Mouse (Mus musculus) cerebellum, adult 2 months (tissue): Measurements from ENCODE around the gene Hvcn1. TPM values are rescaled to one million over a fixed set of nuclear protein-coding genes. Genes with fewer than 3 reads are reported as not detected.

ENCODE experiments used
- DNase-seq, 2 experiments: peaks; one replicate each; pipeline ENCODE4 v3.0.0; 2021
- H3K27ac ChIP-seq: fragments of 200-500 bp; 2 replicates; pipeline ENCODE4 v1.5.1; 2012; ENCODE audit warnings: low read length, control low read depth, inconsistent platforms; ENCODE audit not compliant: insufficient read depth
- H3K27me3 ChIP-seq: fragments of 200-500 bp; 2 replicates; pipeline ENCODE4 v1.6.1; 2012; ENCODE audit warnings: inconsistent platforms, mild to moderate bottlenecking, low read length, moderate library complexity; ENCODE audit not compliant: control insufficient read depth, insufficient read depth
- H3K4me1 ChIP-seq: fragments of 200-500 bp; 2 replicates; pipeline ENCODE4 v1.6.1; 2011; ENCODE audit warnings: low read length; ENCODE audit not compliant: control insufficient read depth, insufficient read depth
- H3K4me3 ChIP-seq: fragments of 200-500 bp; replicated peaks from 2 replicates; pipeline ENCODE3; 2011; ENCODE audit warnings: mild to moderate bottlenecking, low read depth, low read length, control low read depth; ENCODE audit not compliant: insufficient read depth
- CTCF ChIP-seq: fragments of 200-500 bp; IDR thresholded peaks from 2 replicates; pipeline ENCODE4 v1.5.1; 2011; ENCODE audit warnings: low read depth, mild to moderate bottlenecking, control low read depth, low read length, moderate library complexity, borderline replicate concordance; ENCODE audit not compliant: insufficient read depth
- POLR2A ChIP-seq: fragments of 200-500 bp; IDR thresholded peaks from 2 replicates; pipeline ENCODE4 v1.6.1; 2011; ENCODE audit warnings: low read length, control low read depth, borderline replicate concordance; ENCODE audit not compliant: insufficient read depth
- WGBS: fragments of 180-500 bp; shearing (Covaris S2); methylation state at CpG from one replicate; pipeline ENCODE4 v1.1.7; 2018; 5-methylcytosine and 5-hydroxymethylcytosine counted together
- polyA plus RNA-seq: library from polyadenylated mRNA; depleted of rRNA; stranded (reverse); fragments of >200 nt; gene quantifications from 2 replicates; pipeline ENCODE4 v1.2.3, GENCODE M21; 2012

Hvcn1 gene
- polyA plus RNA-seq, 1 experiment = 1.00 TPM

GRCm38 (mm10) chr5:122221085-122221484 lies 14.5 kb downstream of the Hvcn1 start:
- 89% methylated on average over 4 of the region's 4 CpGs for WGBS
- Histone ChIP-seq H3K4me3 (no peak overlapping the region), H3K4me1 (no peaks in the 10 kb centered on the region; the same call in 1 of the 2 replicates), H3K27me3 (no peaks in the 10 kb centered on the region), H3K27ac (no peak overlapping the region)
- no peak for TF ChIP-seq CTCF
- TF ChIP-seq POLR2A = no peak
- no peak for DNase-seq

GRCm38 (mm10) chr5:122224291-122224690 lies 17.7 kb downstream of the Hvcn1 start:
- H3K4me1 ChIP-seq = no peaks in the 10 kb centered on the region
- H3K27me3 ChIP-seq = no peaks in the 10 kb centered on the region
- WGBS = 93% methylated on average over 2 of the region's 2 CpGs
- H3K4me3 ChIP-seq = no peak overlapping the region
- no peak overlapping the region for H3K27ac ChIP-seq
- no peak for DNase-seq
- TF ChIP-seq POLR2A (no peak), CTCF (no peak)

GRCm38 (mm10) chr5:122228271-122228765 lies 21.7 kb downstream of the Hvcn1 start:
- Histone ChIP-seq H3K27ac (no peak overlapping the region), H3K4me1 (no peaks in the 10 kb centered on the region), H3K4me3 (no peak overlapping the region), H3K27me3 (no peaks in the 10 kb centered on the region)
- TF ChIP-seq CTCF = no peak
- WGBS = 75% methylated on average over 3 of the region's 3 CpGs
- no peak for DNase-seq

GRCm38 (mm10) chr5:122228772-122229171 lies 22.2 kb downstream of the Hvcn1 start:
- Histone ChIP-seq H3K4me3 (no peak overlapping the region), H3K4me1 (peaks cover 2% of the 10 kb centered on the region; the same call in 1 of the 2 replicates), H3K27ac (no peak overlapping the region), H3K27me3 (no peaks in the 10 kb centered on the region)
- WGBS = 30% methylated on average over 4 of the region's 4 CpGs
- no peak for TF ChIP-seq CTCF
- no peak for TF ChIP-seq POLR2A
- DNase-seq = no peak

- TF ChIP-seq POLR2A (no peak), CTCF (no peak)
- 96% methylated on average over 4 of the region's 4 CpGs for WGBS
Observed at GRCm38 (mm10) chr5:122230816-122231215, 24.2 kb downstream of the Hvcn1 start.

GRCm38 (mm10) chr5:122231431-122231830 lies 24.8 kb downstream of the Hvcn1 start:
- no peak for DNase-seq
- Histone ChIP-seq H3K27ac (no peak overlapping the region), H3K4me1 (peaks cover 15% of the 10 kb centered on the region; the same call in 1 of the 2 replicates), H3K27me3 (no peaks in the 10 kb centered on the region), H3K4me3 (no peak overlapping the region)
- TF ChIP-seq POLR2A = no peak
- no peak for TF ChIP-seq CTCF
- 87% methylated on average over 6 of the region's 6 CpGs for WGBS

More at GRCm38 (mm10) chr5:122230816-122231215, 24.2 kb downstream of the Hvcn1 start:
- no peak overlapping the region for H3K27ac ChIP-seq
- H3K4me3 ChIP-seq = no peak overlapping the region
- no peak for DNase-seq
- peaks cover 15% of the 10 kb centered on the region; the same call in 1 of the 2 replicates for H3K4me1 ChIP-seq
- no peaks in the 10 kb centered on the region for H3K27me3 ChIP-seq

GRCm38 (mm10) chr5:122232004-122232403 lies 25.4 kb downstream of the Hvcn1 start:
- Histone ChIP-seq H3K27ac (no peak overlapping the region), H3K4me1 (peaks cover 15% of the 10 kb centered on the region; the same call in 1 of the 2 replicates), H3K27me3 (no peaks in the 10 kb centered on the region), H3K4me3 (no peak overlapping the region)
- 90% methylated on average over 5 of the region's 5 CpGs for WGBS
- TF ChIP-seq CTCF (no peak), POLR2A (no peak)
- DNase-seq = no peak

- Histone ChIP-seq H3K27ac (no peak overlapping the region), H3K27me3 (no peaks in the 10 kb centered on the region), H3K4me3 (no peak overlapping the region), H3K4me1 (peaks cover 15% of the 10 kb centered on the region; the same call in 1 of the 2 replicates)
- DNase-seq = no peak
- 93% methylated on average over 14 of the region's 14 CpGs for WGBS
- no peak for TF ChIP-seq CTCF
- TF ChIP-seq POLR2A = no peak
Observed at GRCm38 (mm10) chr5:122233077-122233581, 26.5 kb downstream of the Hvcn1 start.
